Mouse (Mus musculus) cerebellum, adult 8-10 months (tissue): ENCODE results near the gene 1700024B05Rik.
"Not testable (repeated sequence)": the region's sequence is repeated elsewhere in the genome, so short reads cannot be mapped to it uniquely, and the experiment has no call there.

Source experiments
- DNase-seq: peaks from one replicate; pipeline ENCODE4 v3.0.0; 2022

1700024B05Rik gene

DNA sequence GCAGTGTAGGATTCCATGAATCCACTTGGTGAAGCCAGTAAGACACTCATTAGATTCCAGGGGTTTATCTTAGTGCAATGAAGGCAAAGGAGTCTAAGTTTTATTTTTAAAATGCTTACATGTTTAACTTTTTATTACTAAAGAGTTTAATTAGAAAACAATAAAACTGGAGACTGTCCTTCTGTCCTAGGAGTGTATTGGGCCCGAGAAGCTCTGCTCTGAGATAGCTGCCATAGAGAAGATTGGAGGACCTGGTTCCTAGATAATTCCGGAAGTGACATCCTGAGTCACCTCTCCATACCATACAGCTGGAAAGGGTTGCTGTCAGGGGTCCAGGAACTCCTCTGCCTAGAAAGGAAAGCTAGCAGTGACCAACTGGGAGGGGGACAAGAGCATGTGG, at the start of gene 1700024B05Rik:
1700024B05Rik (plus strand) TSS at position 301 of the 400 bp plus-strand sequence.
- not testable (repeated sequence) for DNase-seq

- DNase-seq = not testable (repeated sequence)
Observed at GRCm38 (mm10) chr14:41907190-41907589, 36.6 kb upstream of the 1700024B05Rik start, which contains the start of gene Gm7980. TSS of gene Gm7980 (minus strand) at chr14:41907290.

DNA sequence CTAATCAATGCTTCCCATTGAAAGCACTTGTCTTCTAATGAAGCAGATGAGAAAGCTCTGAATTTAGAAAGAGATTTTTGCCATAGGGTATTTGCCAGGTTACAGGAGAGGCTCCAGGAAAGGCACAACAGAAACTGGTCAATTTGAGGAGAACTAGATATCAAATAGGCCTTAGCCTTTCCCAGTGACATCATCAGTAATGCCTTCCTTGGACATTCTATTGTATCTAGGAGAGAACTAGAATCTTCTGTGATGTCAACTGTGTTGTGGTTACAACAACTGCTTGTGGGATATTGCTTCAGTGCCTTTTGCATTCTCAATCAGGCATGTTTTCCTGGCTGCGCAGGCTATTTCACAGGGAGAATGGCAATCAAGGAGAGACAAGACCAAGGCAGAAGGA, 19.1 kb upstream of the 1700024B05Rik start, which contains the start of gene 1700049E17Rik1:
1700049E17Rik1 (plus strand) TSS at position 301 of the 400 bp plus-strand sequence.
- DNase-seq = not testable (repeated sequence)

- not testable (repeated sequence) for DNase-seq
Observed at GRCm38 (mm10) chr14:41964095-41964494, 20.3 kb downstream of the 1700024B05Rik start.

DNA sequence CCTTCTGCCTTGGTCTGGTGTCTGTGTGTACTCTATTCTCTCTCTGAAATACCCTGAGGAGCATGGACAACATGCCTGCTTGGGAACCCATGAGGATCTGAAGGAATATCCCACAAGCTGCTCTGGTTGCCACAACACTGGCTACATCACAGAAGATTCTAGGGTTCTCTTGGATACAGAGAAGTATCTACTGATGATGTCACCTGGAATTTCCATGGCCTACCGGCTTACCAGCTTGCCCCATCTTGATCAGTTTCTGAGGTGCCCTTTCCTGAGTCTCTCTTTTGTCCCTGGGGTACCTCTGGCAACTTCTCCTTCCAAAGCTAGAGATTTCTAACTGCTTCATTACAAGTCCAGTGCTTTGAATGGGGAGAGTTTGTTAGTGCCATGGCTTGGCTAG, 24.0 kb downstream of the 1700024B05Rik start, which contains the start of gene Gm6401:
Gm6401 (minus strand) TSS at position 101 of the 400 bp plus-strand sequence.
- DNase-seq = not testable (repeated sequence)

DNA sequence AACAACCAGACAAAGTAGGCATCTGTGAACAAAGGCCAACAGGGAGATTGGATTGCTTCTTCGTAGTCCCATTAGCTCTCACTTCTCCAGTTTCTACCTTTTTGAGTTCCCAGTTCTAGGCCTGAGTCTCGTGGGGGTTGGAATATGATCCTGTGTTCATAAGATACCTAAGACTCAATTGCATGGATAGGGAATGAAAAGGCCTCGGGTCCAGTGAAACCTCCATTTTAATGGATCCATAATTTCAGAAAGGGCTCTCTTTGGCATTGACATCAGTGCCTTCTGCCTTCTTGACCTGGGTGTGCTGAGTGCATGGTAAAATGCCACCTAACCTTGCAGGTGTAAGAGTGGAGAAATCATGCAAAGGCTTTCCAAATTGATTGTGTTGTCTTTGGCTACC, 24.8 kb downstream of the 1700024B05Rik start:
- DNase-seq = not testable (repeated sequence)

- DNase-seq = not testable (repeated sequence)
Observed at GRCm38 (mm10) chr14:41983225-41983624, 39.4 kb downstream of the 1700024B05Rik start, which contains the start of gene Gm3543. TSS of gene Gm3543 (minus strand) at chr14:41983325.
